Mouse (Mus musculus): ENCODE measurements around the gene H2al1m. TPM values are rescaled to one million over a fixed set of nuclear protein-coding genes. Genes with fewer than 3 reads are reported as not detected.
A peak's percentile ranks its signal among the peaks of the same experiment; 100 is the strongest.

The H2al1m gene
- polyA plus RNA-seq, 1 experiment, result 1.4 TPM

GRCm38 (mm10) chrX:9256766-9257165 lies 26.8 kb upstream of the H2al1m start, which contains the start of gene Gm14862:
Gm14862 (minus strand) TSS chrX:9256899.
- H3K4me3 ChIP-seq (replicated peaks; ENCODE audit: insufficient read depth, low read depth, low read length), result no peak within 1 kb of the TSS
- H3K27me3 ChIP-seq (ENCODE audit: control insufficient read depth, insufficient read depth, low read length), result no peaks in the 10 kb centered on the region
- DNase-seq, result no peak
- no peak for TF ChIP-seq POLR2A (IDR thresholded peaks at IDR 0.05; ENCODE audit: borderline replicate concordance, insufficient read depth, low read length)
- no peak for TF ChIP-seq CTCF (IDR thresholded peaks at IDR 0.05; ENCODE audit: borderline replicate concordance, insufficient read depth, low read depth, low read length)
- no peaks in the 10 kb centered on the region for H3K4me1 ChIP-seq (ENCODE audit: control insufficient read depth, insufficient read depth, low read length)
- H3K27ac ChIP-seq (ENCODE audit: insufficient read depth, low read length), result no peak within 1 kb of the TSS
- 81% methylated on average over 5 of the region's 5 CpGs for WGBS

- WGBS, result 95% methylated on average over 7 of the region's 7 CpGs
- Histone ChIP-seq H3K4me3 (replicated peaks; ENCODE audit: insufficient read depth, low read depth, low read length) (no peak overlapping the region), H3K27me3 (ENCODE audit: control insufficient read depth, insufficient read depth, low read length) (no peaks in the 10 kb centered on the region), H3K27ac (ENCODE audit: insufficient read depth, low read length) (no peak overlapping the region), H3K4me1 (ENCODE audit: control insufficient read depth, insufficient read depth, low read length) (no peaks in the 10 kb centered on the region)
- no peak for DNase-seq
- TF ChIP-seq POLR2A (IDR thresholded peaks at IDR 0.05; ENCODE audit: borderline replicate concordance, insufficient read depth, low read length) (no peak), CTCF (IDR thresholded peaks at IDR 0.05; ENCODE audit: borderline replicate concordance, insufficient read depth, low read depth, low read length) (no peak)
Observed at GRCm38 (mm10) chrX:9257831-9258230, 25.7 kb upstream of the H2al1m start.

- TF ChIP-seq CTCF (IDR thresholded peaks at IDR 0.05; ENCODE audit: borderline replicate concordance, insufficient read depth, low read depth, low read length) (no peak), POLR2A (IDR thresholded peaks at IDR 0.05; ENCODE audit: borderline replicate concordance, insufficient read depth, low read length) (no peak)
- WGBS, result 70% methylated on average over 1 of the region's 1 CpGs
- H3K27ac ChIP-seq (ENCODE audit: insufficient read depth, low read length), result no peak overlapping the region
Observed at GRCm38 (mm10) chrX:9259267-9259666, 24.3 kb upstream of the H2al1m start.

GRCm38 (mm10) chrX:9271112-9271511 lies 12.5 kb upstream of the H2al1m start:
- peak; percentile 55 to 86 for DNase-seq
- TF ChIP-seq CTCF (IDR thresholded peaks at IDR 0.05; ENCODE audit: borderline replicate concordance, insufficient read depth, low read depth, low read length), result no peak
- peak; percentile 29; the same call in 1 of the 2 replicates for TF ChIP-seq POLR2A (IDR thresholded peaks at IDR 0.05; ENCODE audit: borderline replicate concordance, insufficient read depth, low read length)
- WGBS, result 15% methylated on average over 3 of the region's 3 CpGs

More at GRCm38 (mm10) chrX:9259267-9259666, 24.3 kb upstream of the H2al1m start:
- Histone ChIP-seq H3K4me3 (replicated peaks; ENCODE audit: insufficient read depth, low read depth, low read length) (no peak overlapping the region), H3K4me1 (ENCODE audit: control insufficient read depth, insufficient read depth, low read length) (no peaks in the 10 kb centered on the region), H3K27me3 (ENCODE audit: control insufficient read depth, insufficient read depth, low read length) (no peaks in the 10 kb centered on the region)
- DNase-seq, result no peak

GRCm38 (mm10) chrX:9271947-9272459 lies 11.6 kb upstream of the H2al1m start:
- Histone ChIP-seq H3K27me3 (ENCODE audit: control insufficient read depth, insufficient read depth, low read length) (no peaks in the 10 kb centered on the region), H3K27ac (ENCODE audit: insufficient read depth, low read length) (peak overlapping the region; percentile 91), H3K4me1 (ENCODE audit: control insufficient read depth, insufficient read depth, low read length) (peaks cover 5% of the 10 kb centered on the region; the same call in 1 of the 2 replicates), H3K4me3 (replicated peaks; ENCODE audit: insufficient read depth, low read depth, low read length) (peak overlapping the region; percentile 66)
- 18% methylated on average over 8 of the region's 8 CpGs for WGBS
- DNase-seq, result no peak
- TF ChIP-seq CTCF (IDR thresholded peaks at IDR 0.05; ENCODE audit: borderline replicate concordance, insufficient read depth, low read depth, low read length) (no peak), POLR2A (IDR thresholded peaks at IDR 0.05; ENCODE audit: borderline replicate concordance, insufficient read depth, low read length) (no peak)

More at GRCm38 (mm10) chrX:9271112-9271511, 12.5 kb upstream of the H2al1m start:
- Histone ChIP-seq H3K27ac (ENCODE audit: insufficient read depth, low read length) (peak overlapping the region; percentile 91; the same call in 1 of the 2 replicates), H3K4me3 (replicated peaks; ENCODE audit: insufficient read depth, low read depth, low read length) (peak overlapping the region; percentile 10), H3K27me3 (ENCODE audit: control insufficient read depth, insufficient read depth, low read length) (no peaks in the 10 kb centered on the region), H3K4me1 (ENCODE audit: control insufficient read depth, insufficient read depth, low read length) (peaks cover 5% of the 10 kb centered on the region; the same call in 1 of the 2 replicates)

- WGBS, result 11% methylated on average over 36 of the region's 94 CpGs
- peak within 1 kb of the TSS; percentile 66 for H3K4me3 ChIP-seq (replicated peaks; ENCODE audit: insufficient read depth, low read depth, low read length)
- TF ChIP-seq POLR2A (IDR thresholded peaks at IDR 0.05; ENCODE audit: borderline replicate concordance, insufficient read depth, low read length), result no peak
- TF ChIP-seq CTCF (IDR thresholded peaks at IDR 0.05; ENCODE audit: borderline replicate concordance, insufficient read depth, low read depth, low read length), result no peak
- peak; percentile 70 to 81 for DNase-seq
- H3K4me1 ChIP-seq (ENCODE audit: control insufficient read depth, insufficient read depth, low read length), result peaks cover 5% of the 10 kb centered on the region; the same call in 1 of the 2 replicates
- no peaks in the 10 kb centered on the region for H3K27me3 ChIP-seq (ENCODE audit: control insufficient read depth, insufficient read depth, low read length)
- H3K27ac ChIP-seq (ENCODE audit: insufficient read depth, low read length), result peak within 1 kb of the TSS; percentile 92
Observed at GRCm38 (mm10) chrX:9272460-9273361, 10.9 kb upstream of the H2al1m start, which contains the start of gene Xk. Xk (plus strand) TSS chrX:9272756.

- no peak for TF ChIP-seq CTCF (IDR thresholded peaks at IDR 0.05; ENCODE audit: borderline replicate concordance, insufficient read depth, low read depth, low read length)
- no peak for TF ChIP-seq POLR2A (IDR thresholded peaks at IDR 0.05; ENCODE audit: borderline replicate concordance, insufficient read depth, low read length)
- Histone ChIP-seq H3K27me3 (ENCODE audit: control insufficient read depth, insufficient read depth, low read length) (no peaks in the 10 kb centered on the region), H3K4me1 (ENCODE audit: control insufficient read depth, insufficient read depth, low read length) (peaks cover 5% of the 10 kb centered on the region; the same call in 1 of the 2 replicates), H3K27ac (ENCODE audit: insufficient read depth, low read length) (peak overlapping the region; percentile 92), H3K4me3 (replicated peaks; ENCODE audit: insufficient read depth, low read depth, low read length) (peak overlapping the region; percentile 66)
- DNase-seq, result peak in 1 of 2 experiments; percentile 11
- WGBS, result 41% methylated on average over 12 of the region's 12 CpGs
Observed at GRCm38 (mm10) chrX:9273377-9274002, 10.1 kb upstream of the H2al1m start.
